8 mouse cellular contexts compared by ENCODE assay signal in genomic region chr9:46032190-46032589, GRCm38 (mm10). TPM values are rescaled to one million over a fixed set of nuclear protein-coding genes. Genes with fewer than 3 reads are reported as not detected.
DNase-seq lines count a peak whose midpoint lies in the region; ATAC-seq and TF ChIP-seq lines count a peak whose summit lies in the region.

No protein-coding gene starts in this region.

- H3K27me3 ChIP-seq in heart, embryonic 15.5 days: no peaks in the 10 kb centered on the region
- no peaks in the 10 kb centered on the region for H3K27me3 ChIP-seq in limb, embryonic 14.5 days (ENCODE audit: control insufficient read depth, insufficient read depth, low read length)

- TF ChIP-seq CTCF in left cerebral cortex, adult 2 months (IDR thresholded peaks at IDR 0.05): no peak
- no peak for TF ChIP-seq CTCF in embryonic fibroblast, embryonic 13.5 days (IDR thresholded peaks at IDR 0.05; ENCODE audit: borderline replicate concordance, insufficient read depth, low read length)

- DNase-seq in left cerebral cortex, adult 2 months (ENCODE audit: extremely low spot score in 1 of 2, low spot score in 2 of 2): peak in 1 of 2 experiments; percentile 31
- DNase-seq in left cerebral cortex, adult 11 months (ENCODE audit: low spot score): no peak
- no peak for DNase-seq in limb, embryonic 14.5 days (ENCODE audit: low spot score)
- no peak for DNase-seq in cerebellum, adult 8-10 months
- DNase-seq in thymus, adult 18-20 months: no peak
- DNase-seq in spleen, postnatal 36 days (ENCODE audit: low spot score in 2 of 2): no peak

- peak overlapping the region; percentile 47; the same call in 1 of the 2 replicates for H3K27ac ChIP-seq in left cerebral cortex, adult 2 months
- 0 out of 2 replicates have a peak overlapping the region, but pooled peaks have one; percentile 30 for H3K27ac ChIP-seq in embryonic fibroblast, embryonic 13.5 days (ENCODE audit: insufficient read depth, low read length)
- peak overlapping the region; percentile 60 for H3K27ac ChIP-seq in heart, embryonic 15.5 days
- H3K27ac ChIP-seq in limb, embryonic 14.5 days (replicated peaks; ENCODE audit: low read depth, low read length): no peak overlapping the region

- 0 out of 2 replicates have a peak, but pooled peaks have one; percentile 58 for ATAC-seq in heart, embryonic 15.5 days (replicated peaks; ENCODE audit: insufficient number of reproducible peaks, insufficient read depth, low FRiP score, low read depth)
- no peak for ATAC-seq in limb, embryonic 14.5 days (ENCODE audit: low FRiP score, low read depth)

- peak overlapping the region; percentile 23 for H3K4me2 ChIP-seq in heart, embryonic 15.5 days
- 0 out of 2 replicates have a peak overlapping the region, but pooled peaks have one; percentile 26 for H3K4me2 ChIP-seq in limb, embryonic 14.5 days (replicated peaks; ENCODE audit: low read depth, low read length, severe bottlenecking)

- no peak overlapping the region for H3K4me3 ChIP-seq in left cerebral cortex, adult 2 months
- H3K4me3 ChIP-seq in embryonic fibroblast, embryonic 13.5 days (ENCODE audit: insufficient read depth, low read length): no peak overlapping the region
- H3K4me3 ChIP-seq in heart, embryonic 15.5 days: no peak overlapping the region
- no peak overlapping the region for H3K4me3 ChIP-seq in limb, embryonic 14.5 days (replicated peaks; ENCODE audit: low read length)

- intact Hi-C loops in left cerebral cortex, adult 2 months (cut with DNase I): no loop called here

- no peaks in the 10 kb centered on the region for H3K9me3 ChIP-seq in heart, embryonic 15.5 days (replicated peaks)
- H3K9me3 ChIP-seq in limb, embryonic 14.5 days (ENCODE audit: control insufficient read depth, low read length): no peaks in the 10 kb centered on the region

- H3K36me3 ChIP-seq in heart, embryonic 15.5 days: no peaks in the 10 kb centered on the region
- H3K36me3 ChIP-seq in limb, embryonic 14.5 days (ENCODE audit: control insufficient read depth, insufficient read depth, low read length): no peaks in the 10 kb centered on the region

- H3K4me1 ChIP-seq in embryonic fibroblast, embryonic 13.5 days (ENCODE audit: control insufficient read depth, insufficient read depth, low read length): peaks cover 27% of the 10 kb centered on the region
- H3K4me1 ChIP-seq in heart, embryonic 15.5 days (replicated peaks): peaks cover 53% of the 10 kb centered on the region
- peaks cover 42% of the 10 kb centered on the region for H3K4me1 ChIP-seq in limb, embryonic 14.5 days (ENCODE audit: control insufficient read depth, insufficient read depth, low read length)

- no peak for TF ChIP-seq POLR2A in embryonic fibroblast, embryonic 13.5 days (IDR thresholded peaks at IDR 0.05; ENCODE audit: low read depth, low read length)
- no peak for TF ChIP-seq POLR2A in limb, embryonic 14.5 days (IDR thresholded peaks at IDR 0.05; ENCODE audit: borderline replicate concordance, extremely low read depth, insufficient read depth, insufficient read length)

- WGBS in heart, embryonic 15.5 days: 30% methylated on average over 6 of the region's 6 CpGs
- WGBS in limb, embryonic 14.5 days: 41% methylated on average over 6 of the region's 6 CpGs

- no peak overlapping the region for H3K9ac ChIP-seq in heart, embryonic 15.5 days
- no peak overlapping the region for H3K9ac ChIP-seq in limb, embryonic 14.5 days (ENCODE audit: low read depth, low read length, severe bottlenecking)

RNA-seq across cellular contexts. Expression of gene Sik3, which starts 19.6 kb away (rescaled TPM):
- total RNA-seq in left cerebral cortex, adult 2 months (2021): 100 to 1,000 TPM; 122 to 127 TPM
- polyA plus RNA-seq in embryonic fibroblast, embryonic 13.5 days (2011; ENCODE audit: insufficient read length, low read depth, missing spikeins): 37.7 and 41.1 TPM in 2 replicates
- polyA plus RNA-seq in heart, embryonic 15.5 days (2015; fragmentation: Nextera tagmentation; extraction: Ambion mirVana): 11.7 and 14.4 TPM in 2 replicates
- polyA plus RNA-seq in limb, embryonic 14.5 days (2012; rRNA removed): 23.9 and 26.7 TPM in 2 replicates
- polyA plus RNA-seq in limb, embryonic 14.5 days (2014; fragmentation: Nextera tagmentation; extraction: Ambion mirVana): 13.7 and 15.1 TPM in 2 replicates

RNA-seq across cellular contexts. Expression of gene Pafah1b2, which starts 19.7 kb away (rescaled TPM):
- total RNA-seq in left cerebral cortex, adult 2 months (2021): 100 to 1,000 TPM; 193 to 215 TPM
- 179 and 182 TPM in 2 replicates for polyA plus RNA-seq in embryonic fibroblast, embryonic 13.5 days (2011; ENCODE audit: insufficient read length, low read depth, missing spikeins)
- polyA plus RNA-seq in heart, embryonic 15.5 days (2015; fragmentation: Nextera tagmentation; extraction: Ambion mirVana): 105 and 124 TPM in 2 replicates
- 70.1 and 87.2 TPM in 2 replicates for polyA plus RNA-seq in limb, embryonic 14.5 days (2012; rRNA removed)
- 174 and 175 TPM in 2 replicates for polyA plus RNA-seq in limb, embryonic 14.5 days (2014; fragmentation: Nextera tagmentation; extraction: Ambion mirVana)
